Mouse (Mus musculus) CH12.LX (cell line): ENCODE measurements around the gene Magea4. TPM values are rescaled to one million over a fixed set of nuclear protein-coding genes. Genes with fewer than 3 reads are reported as not detected.

ENCODE experiments used
- DNase-seq: peaks from one replicate; pipeline ENCODE4 v3.0.0-alpha.2; 2013; ENCODE audit errors: extremely low read depth
- H3K27ac ChIP-seq: 2 replicates; pipeline ENCODE4 v1.5.1; 2012; ENCODE audit warnings: low read depth, mild to moderate bottlenecking, control low read depth, moderate library complexity; ENCODE audit not compliant: insufficient read depth
- H3K27me3 ChIP-seq: replicated peaks from 2 replicates; pipeline ENCODE3; 2012; ENCODE audit warnings: inconsistent platforms
- H3K36me3 ChIP-seq, 2 experiments: replicated peaks in 1 of 2; 2 replicates each; pipeline versions ENCODE3 to v1.6.1; 2012; ENCODE audit warnings: inconsistent platforms in 1 of 2, low read length in 1 of 2, mild to moderate bottlenecking in 1 of 2, mixed read lengths in 1 of 2, moderate library complexity in 1 of 2; ENCODE audit not compliant: control insufficient read depth in 1 of 2, insufficient read depth in 1 of 2
- H3K4me1 ChIP-seq, 2 experiments: 2 replicates each; pipeline ENCODE4 v1.6.1; 2012; ENCODE audit warnings: inconsistent platforms in 1 of 2, moderate library complexity in 1 of 2; ENCODE audit not compliant: insufficient read depth in 2 of 2, control insufficient read depth in 1 of 2
- H3K4me2 ChIP-seq: 2 replicates; pipeline ENCODE4 v1.6.1; 2012; ENCODE audit warnings: low read depth, mild to moderate bottlenecking, control low read depth; ENCODE audit not compliant: poor library complexity, insufficient read depth, severe bottlenecking
- H3K4me3 ChIP-seq, 3 experiments: fragments of 150-350 bp in 1 of 3; sonication (generic) in 1 of 3; replicated peaks in 1 of 3; 2 replicates each; pipeline versions ENCODE3 to v1.5.1; 2011 to 2012; ENCODE audit warnings: low read depth in 2 of 3, low read length in 2 of 3, mild to moderate bottlenecking in 2 of 3, moderate library complexity in 2 of 3, control low read depth in 1 of 3, improper control_type of control experiment in 1 of 3, inconsistent platforms in 1 of 3, mixed read lengths in 1 of 3; ENCODE audit not compliant: poor library complexity in 1 of 3
- H3K79me2 ChIP-seq: replicated peaks from 2 replicates; pipeline ENCODE4 v1.6.1; 2012; ENCODE audit warnings: mild to moderate bottlenecking, moderate library complexity; ENCODE audit not compliant: control insufficient read depth, poor library complexity, insufficient read depth, severe bottlenecking; ENCODE audit errors: extremely low read depth
- H3K9ac ChIP-seq: 2 replicates; pipeline ENCODE4 v1.6.1; 2012; ENCODE audit warnings: low read depth, mild to moderate bottlenecking, control low read depth, moderate library complexity; ENCODE audit not compliant: insufficient read depth
- H3K9me3 ChIP-seq: replicated peaks from 2 replicates; pipeline ENCODE3; 2012; ENCODE audit warnings: low read length, inconsistent platforms, mixed read lengths
- BHLHE40 ChIP-seq: IDR thresholded peaks from 2 replicates; pipeline ENCODE4 v1.6.1; 2011; ENCODE audit warnings: mild to moderate bottlenecking, low read depth, low read length, improper control_type of control experiment
- CHD1 ChIP-seq: IDR thresholded peaks from 2 replicates; pipeline ENCODE4 v1.6.1; 2012; ENCODE audit warnings: low read depth, low read length, improper control_type of control experiment, inconsistent platforms
- CTCF ChIP-seq, 2 experiments: IDR thresholded peaks in 1 of 2; conservative IDR thresholded peaks in 1 of 2; 2 replicates each; pipeline ENCODE4 v1.5.1; 2011 to 2012; ENCODE audit warnings: low read depth in 2 of 2, low read length in 2 of 2, improper control_type of control experiment in 1 of 2, inconsistent platforms in 1 of 2, mild to moderate bottlenecking in 1 of 2, moderate library complexity in 1 of 2
- E2F4 ChIP-seq: IDR thresholded peaks from 2 replicates; pipeline ENCODE4 v1.6.1; 2011; ENCODE audit warnings: low read depth, low read length, improper control_type of control experiment; ENCODE audit not compliant: insufficient replicate concordance
- ELF1 ChIP-seq: IDR thresholded peaks from 2 replicates; pipeline ENCODE4 v1.6.1; 2014; ENCODE audit warnings: low read depth, mild to moderate bottlenecking, inconsistent platforms, low read length, improper control_type of control experiment
- EP300 ChIP-seq: IDR thresholded peaks from 2 replicates; pipeline ENCODE4 v1.6.1; 2011; ENCODE audit warnings: low read length, improper control_type of control experiment
- HCFC1 ChIP-seq: IDR thresholded peaks from 2 replicates; pipeline ENCODE4 v1.6.1; 2012; ENCODE audit warnings: low read depth, mild to moderate bottlenecking, inconsistent platforms, low read length, improper control_type of control experiment
- IRF4 ChIP-seq: IDR thresholded peaks from 2 replicates; pipeline ENCODE4 v1.6.1; 2014; ENCODE audit warnings: low read depth, mild to moderate bottlenecking, inconsistent platforms, low read length, improper control_type of control experiment
- JUND ChIP-seq: conservative IDR thresholded peaks from 2 replicates; pipeline ENCODE4 v1.6.1; 2011; ENCODE audit warnings: low read depth, low read length, improper control_type of control experiment
- KAT2A ChIP-seq: IDR thresholded peaks from 2 replicates; pipeline ENCODE4 v1.6.1; 2012; ENCODE audit warnings: low read length, improper control_type of control experiment, inconsistent platforms; ENCODE audit not compliant: insufficient replicate concordance
- MAZ ChIP-seq: IDR thresholded peaks from 2 replicates; pipeline ENCODE4 v1.6.1; 2012; ENCODE audit warnings: low read depth, mild to moderate bottlenecking, inconsistent platforms, low read length, improper control_type of control experiment, moderate library complexity
- MEF2A ChIP-seq: IDR thresholded peaks from 2 replicates; pipeline ENCODE4 v1.6.1; 2014; ENCODE audit warnings: low read depth, mild to moderate bottlenecking, inconsistent platforms, low read length, improper control_type of control experiment, borderline replicate concordance
- MXI1 ChIP-seq: IDR thresholded peaks from 2 replicates; pipeline ENCODE4 v1.6.1; 2011; ENCODE audit warnings: mild to moderate bottlenecking, low read depth, low read length, improper control_type of control experiment
- NRF1 ChIP-seq: IDR thresholded peaks from 2 replicates; pipeline ENCODE4 v1.6.1; 2014; ENCODE audit warnings: low read depth, mild to moderate bottlenecking, inconsistent platforms, low read length, improper control_type of control experiment, moderate library complexity
- RCOR1 ChIP-seq: conservative IDR thresholded peaks from 2 replicates; pipeline ENCODE4 v1.6.1; 2012; ENCODE audit warnings: low read depth, mild to moderate bottlenecking, inconsistent platforms, low read length, improper control_type of control experiment
- SMC3 ChIP-seq: IDR thresholded peaks from 2 replicates; pipeline ENCODE4 v1.6.1; 2011; ENCODE audit warnings: low read depth, low read length, improper control_type of control experiment
- TBP ChIP-seq: conservative IDR thresholded peaks from 2 replicates; pipeline ENCODE4 v1.6.1; 2011; ENCODE audit warnings: low read depth, low read length, improper control_type of control experiment
- USF1 ChIP-seq: IDR thresholded peaks from 2 replicates; pipeline ENCODE4 v1.6.1; 2014; ENCODE audit warnings: low read depth, mild to moderate bottlenecking, inconsistent platforms, low read length, improper control_type of control experiment
- ZKSCAN1 ChIP-seq: IDR thresholded peaks from 2 replicates; pipeline ENCODE4 v1.6.1; 2012; ENCODE audit warnings: low read depth, inconsistent platforms, low read length, improper control_type of control experiment, borderline replicate concordance
- ZNF384 ChIP-seq: IDR thresholded peaks from 2 replicates; pipeline ENCODE4 v1.6.1; 2012; ENCODE audit warnings: low read depth, low read length, improper control_type of control experiment, inconsistent platforms
- dilution Hi-C: fragments of 300-500 bp; cut with MboI; formaldehyde crosslinking; loops from 2 replicates; pipeline ENCODE4 v1.14.3; 2020; ENCODE audit warnings: low sequenced_read_pairs; ENCODE audit not compliant: extremely low pct_unique_long_range_greater_than_20kb, extremely low pct_ligation_motif_present
- in situ Hi-C: fragments of 300-500 bp; cut with MboI; formaldehyde crosslinking; loops from 3 replicates; pipeline ENCODE4 v1.14.3; 2019; ENCODE audit warnings: low sequenced_read_pairs, low pct_ligation_motif_present, low pct_unique_long_range_greater_than_20kb, mixed read lengths
- polyA plus RNA-seq: library from polyadenylated mRNA; unstranded; fragments of >175 nt; gene quantifications from 2 replicates; pipeline ENCODE4 v1.2.1, GENCODE M21; 2012; ENCODE audit warnings: low read depth; ENCODE audit not compliant: insufficient read length
- total RNA-seq, 2 experiments: library from RNA; depleted of rRNA; stranded (reverse); fragments of 300-350 nt in 1 of 2; fragments of >200 nt in 1 of 2; gene quantifications; 2 replicates each; pipeline ENCODE4 v1.2.3; 2012 to 2014

The Magea4 gene
- not detected in 2 replicates for total RNA-seq (2012; rRNA removed)
- total RNA-seq (2014; rRNA removed): not detected in 2 replicates
- polyA plus RNA-seq: not detected in 2 replicates

DNA sequence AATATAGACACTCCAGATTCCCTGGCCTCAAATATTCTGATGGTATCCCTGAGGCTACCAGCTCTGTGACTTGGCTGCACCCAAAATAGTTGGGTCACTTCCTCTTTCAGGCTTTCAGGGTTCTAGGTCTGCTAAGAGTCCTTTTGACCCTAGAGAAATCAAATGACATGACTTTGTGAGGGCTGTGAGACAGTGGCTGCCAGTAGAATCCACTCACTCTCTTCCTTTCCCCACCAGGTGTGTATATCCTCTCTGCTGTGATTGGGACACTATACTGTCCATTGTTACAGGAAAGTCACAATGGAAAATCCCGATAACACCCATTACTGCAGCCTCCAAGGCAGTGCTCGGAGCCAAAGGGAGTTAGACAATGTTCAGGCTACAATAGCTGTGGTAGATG lies at the start of gene Magea4:
Magea4 (plus strand) TSS at position 301 of the 400 bp plus-strand sequence.
- in situ Hi-C loops (no loop called here), dilution Hi-C loops (no loop called here)
- no peaks in the 10 kb centered on the region for H3K27me3 ChIP-seq
- peak; percentile 6 for DNase-seq
- TF ChIP-seq JUND: no peak
- TF ChIP-seq KAT2A: no peak
- no peak for TF ChIP-seq CHD1
- no peak for TF ChIP-seq TBP
- no peak for TF ChIP-seq HCFC1
- H3K4me2 ChIP-seq: no peak within 1 kb of the TSS
- no peaks in the 10 kb centered on the region for H3K9me3 ChIP-seq
- no peaks in the 10 kb centered on the region for H3K79me2 ChIP-seq
- no peaks in the 10 kb centered on the region for H3K36me3 ChIP-seq
- no peak within 1 kb of the TSS for H3K4me3 ChIP-seq
- no peak within 1 kb of the TSS for H3K27ac ChIP-seq
- no peak within 1 kb of the TSS for H3K9ac ChIP-seq
- H3K4me1 ChIP-seq: peaks cover 0 to 8% of the 10 kb centered on the region in 2 experiments; a peak in 1 of 4 replicates

- H3K9ac ChIP-seq: no peak overlapping the region
- TF ChIP-seq CTCF (conservative IDR thresholded peaks at IDR 0.05 in 1 of 2, IDR thresholded peaks at IDR 0.05 in 1 of 2; ENCODE audit: low read depth in 2 of 2, low read length in 2 of 2): no peak
- no peak for TF ChIP-seq ELF1
- TF ChIP-seq BHLHE40: no peak
- no peak for TF ChIP-seq SMC3
- no peak for TF ChIP-seq NRF1
- no peak for TF ChIP-seq USF1
- TF ChIP-seq EP300: no peak
- no peak for TF ChIP-seq ZNF384
- no peak for TF ChIP-seq MEF2A
- no peak for TF ChIP-seq E2F4
- TF ChIP-seq MXI1: no peak
- TF ChIP-seq IRF4: no peak
- TF ChIP-seq RCOR1: no peak
- TF ChIP-seq MAZ: no peak
- no peak for TF ChIP-seq CHD1
- TF ChIP-seq ZKSCAN1: no peak
- no peak for DNase-seq
- H3K79me2 ChIP-seq: no peaks in the 10 kb centered on the region
- no peaks in the 10 kb centered on the region for H3K4me1 ChIP-seq
- no peaks in the 10 kb centered on the region for H3K9me3 ChIP-seq
- H3K4me2 ChIP-seq: no peak overlapping the region
- no peak overlapping the region for H3K27ac ChIP-seq
- dilution Hi-C loops: no loop called here
- no peaks in the 10 kb centered on the region for H3K27me3 ChIP-seq
- in situ Hi-C loops: no loop called here
- H3K36me3 ChIP-seq: no peaks in the 10 kb centered on the region
- no peak overlapping the region for H3K4me3 ChIP-seq
Measured at GRCm38 (mm10) chrX:72202944-72203554, 18.8 kb upstream of the Magea4 start.
